Mouse (Mus musculus) telencephalon, adult 2 months (tissue): ENCODE measurements around the gene Gpr35.

Source experiments
- DNase-seq: peaks from one replicate; pipeline ENCODE4 v3.0.0-alpha.2; 2011; ENCODE audit warnings: low read depth, low spot score

Gpr35 gene

DNA sequence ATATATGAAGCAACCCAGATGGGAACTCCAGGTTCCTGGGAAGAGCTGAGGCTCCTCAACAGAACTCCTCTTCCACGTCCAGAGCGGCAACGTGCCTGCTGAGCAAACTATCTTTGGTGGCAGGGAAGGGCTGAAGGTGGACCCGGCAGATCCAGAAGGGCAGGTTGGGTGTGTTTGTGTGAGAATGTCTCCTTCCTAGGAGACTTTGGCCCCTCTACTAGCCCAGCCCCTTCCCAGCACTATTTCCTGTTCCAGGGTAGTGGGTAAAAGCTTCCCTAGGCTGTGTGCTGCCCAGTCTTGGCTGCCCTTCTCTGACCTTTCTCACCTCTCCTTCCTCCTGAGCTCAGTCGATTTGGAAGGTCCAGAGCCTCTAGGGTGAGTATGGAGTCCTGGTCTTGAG is at the start of gene Gpr35:
Gene Gpr35, plus strand, starts transcription at position 259 of the 400 bp plus-strand sequence.
- DNase-seq = no peak

- no peak for DNase-seq
Observed at GRCm38 (mm10) chr1:92902786-92903185, 47.9 kb upstream of the Gpr35 start, which contains the start of gene Ankmy1. Ankmy1 (minus strand) TSS chr1:92902906.

- DNase-seq = no peak
Observed at GRCm38 (mm10) chr1:92903627-92904026, 47.0 kb upstream of the Gpr35 start.

- no peak for DNase-seq
Observed at GRCm38 (mm10) chr1:92905703-92906310, 44.9 kb upstream of the Gpr35 start.

GRCm38 (mm10) chr1:92906779-92907631 is 43.7 kb upstream of the Gpr35 start, which contains the start of gene Dusp28:
Dusp28 (plus strand) TSS chr1:92906981.
- peak; percentile 83 for DNase-seq

DNA sequence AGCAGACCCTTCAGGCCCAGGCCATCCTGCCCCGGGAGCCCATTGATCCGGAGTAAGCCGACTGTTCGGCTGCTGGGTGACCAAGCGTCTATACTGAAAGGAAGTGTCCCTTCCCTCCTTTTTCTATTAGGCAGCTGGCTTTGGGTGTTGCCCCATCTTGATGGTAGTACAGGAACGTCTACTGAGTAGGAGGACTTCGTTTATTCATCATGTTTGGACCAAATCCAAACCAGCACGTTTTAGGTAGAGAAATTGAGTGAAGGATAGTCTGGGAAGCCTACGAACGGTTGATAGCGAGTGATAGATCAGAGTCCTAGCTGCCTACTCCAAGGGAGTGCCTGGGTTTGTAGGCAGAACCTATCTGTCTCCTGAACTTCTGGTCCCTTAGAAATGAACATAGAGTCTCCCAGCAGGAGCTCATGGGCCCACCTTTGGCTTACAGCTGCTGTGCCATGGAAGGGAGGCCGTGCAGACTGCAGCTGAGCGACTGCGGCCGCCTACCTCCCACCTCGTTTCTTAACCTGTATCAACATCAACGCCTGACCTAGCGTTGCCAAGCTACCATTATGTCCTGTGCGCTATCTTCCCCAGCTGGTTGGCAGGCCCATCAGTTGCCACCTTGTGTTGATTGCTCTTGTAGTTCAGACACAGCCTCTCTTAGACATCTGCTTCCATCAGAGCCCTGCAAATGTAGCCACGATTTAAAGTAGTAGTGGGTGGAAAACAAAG is 42.9 kb upstream of the Gpr35 start:
- no peak for DNase-seq

GRCm38 (mm10) chr1:92908664-92909063 is 42.0 kb upstream of the Gpr35 start:
- no peak for DNase-seq

DNA sequence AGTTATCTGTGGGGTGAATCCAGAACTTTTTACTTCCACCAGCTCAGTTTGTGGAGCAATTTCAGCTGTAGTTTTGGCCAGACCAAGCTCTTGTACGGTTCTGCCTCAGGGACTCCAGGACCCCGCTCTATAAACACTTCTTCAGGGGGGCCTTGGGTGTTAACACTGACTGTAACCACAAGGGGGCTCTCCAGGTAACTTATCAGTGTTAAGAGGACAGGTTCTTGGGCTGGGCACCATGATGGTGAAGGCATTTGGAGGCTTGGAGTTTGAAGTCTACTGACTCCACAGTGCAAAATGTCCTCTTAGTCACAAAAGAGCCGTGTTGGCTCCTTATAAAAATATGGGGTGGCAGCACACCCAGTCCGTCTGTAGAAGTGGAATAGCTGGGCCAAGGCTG is 41.6 kb upstream of the Gpr35 start:
- DNase-seq = no peak

DNA sequence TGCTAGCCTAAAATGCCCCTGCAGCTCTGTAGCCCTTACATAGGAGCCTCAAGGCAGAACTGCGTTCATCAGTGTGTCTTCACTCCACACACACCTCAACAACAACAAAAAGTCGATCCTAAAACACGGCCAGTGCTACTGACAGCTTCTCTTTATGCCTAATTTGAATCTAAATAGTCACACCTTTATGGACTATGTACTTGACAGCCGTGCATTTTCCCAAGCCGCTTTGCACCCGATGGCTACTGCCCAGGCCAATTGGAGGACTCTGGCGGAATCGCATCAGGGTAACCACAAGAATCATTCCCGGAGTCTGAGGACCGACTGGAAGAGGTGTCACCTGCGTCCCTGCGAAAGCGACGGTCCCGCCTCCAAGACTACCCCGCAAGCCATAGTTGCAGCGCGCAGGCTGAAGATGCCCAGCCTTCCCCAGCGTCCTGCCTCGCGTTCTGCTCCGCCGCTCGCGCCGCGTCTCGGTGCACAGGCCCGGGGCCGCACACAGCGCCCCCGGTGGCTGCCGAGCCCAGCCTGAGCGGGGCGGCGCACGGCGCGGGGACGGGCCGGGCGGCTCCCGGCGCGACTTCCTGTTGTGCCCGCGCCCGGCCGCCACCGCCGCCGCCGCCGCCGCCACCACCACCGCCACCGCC is 40.3 kb upstream of the Gpr35 start, which contains the start of gene Rnpepl1:
Gene Rnpepl1, plus strand, starts transcription at position 545 of the 647 bp plus-strand sequence.
- DNase-seq = no peak

DNA sequence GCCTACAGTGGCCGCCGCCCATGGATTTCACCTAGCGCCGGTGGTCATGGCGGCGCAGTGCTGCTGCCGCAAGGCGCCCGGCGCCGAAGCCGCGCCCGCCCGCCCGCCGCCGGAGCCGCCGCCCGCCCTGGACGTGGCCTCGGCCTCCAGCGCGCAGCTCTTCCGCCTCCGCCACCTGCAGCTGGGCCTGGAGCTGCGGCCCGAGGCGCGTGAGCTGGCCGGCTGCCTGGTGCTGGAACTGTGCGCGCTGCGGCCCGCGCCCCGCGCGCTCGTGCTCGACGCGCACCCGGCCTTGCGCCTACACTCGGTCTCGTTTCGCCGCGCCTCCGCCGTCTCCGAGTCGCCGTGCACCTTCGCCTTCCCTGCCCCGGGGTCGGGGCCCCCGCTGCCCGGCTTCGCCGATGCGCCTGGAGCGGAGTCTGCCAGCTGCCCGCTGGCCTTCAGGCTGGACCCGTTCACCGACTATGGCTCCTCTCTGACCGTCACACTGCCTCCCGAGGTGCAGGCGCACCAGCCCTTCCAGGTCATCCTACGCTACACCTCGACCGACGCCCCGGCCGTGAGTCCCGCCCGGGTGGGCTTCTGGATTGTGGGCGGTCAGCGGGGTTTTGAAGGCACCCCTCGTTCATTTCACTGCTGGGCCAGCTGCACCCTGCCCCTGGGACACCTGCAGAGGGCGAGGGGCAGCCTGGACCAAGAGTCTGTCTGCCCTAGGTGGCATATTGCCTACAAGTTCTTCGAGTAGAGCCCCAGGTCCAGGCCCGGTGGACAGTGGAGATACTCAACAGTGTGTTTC is 39.5 kb upstream of the Gpr35 start:
- DNase-seq = no peak

GRCm38 (mm10) chr1:92911721-92912138 is 38.9 kb upstream of the Gpr35 start:
- no peak for DNase-seq

- DNase-seq = no peak
Observed at GRCm38 (mm10) chr1:92912286-92912685, 38.4 kb upstream of the Gpr35 start.

DNA sequence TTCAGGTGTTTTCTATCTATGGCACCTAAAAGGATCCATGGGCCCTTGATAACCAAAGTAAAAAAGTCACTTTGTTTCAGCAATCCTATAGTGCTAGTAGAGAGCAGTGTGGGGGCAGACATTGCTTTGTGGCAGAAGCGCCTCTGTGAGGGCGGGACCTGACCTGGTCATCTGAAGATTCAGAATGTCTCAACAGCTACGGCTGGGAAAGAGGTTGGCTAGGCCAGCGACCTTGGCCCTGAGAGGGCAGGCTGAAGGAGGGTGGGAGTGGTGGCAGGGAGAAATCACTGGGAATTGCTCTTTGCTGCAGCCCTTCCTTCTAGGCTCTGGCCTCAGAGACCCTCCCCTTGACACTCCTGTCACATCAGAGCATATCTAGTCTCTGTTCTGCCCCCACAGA is 36.4 kb upstream of the Gpr35 start:
- DNase-seq = no peak

GRCm38 (mm10) chr1:92914993-92915392 is 35.7 kb upstream of the Gpr35 start:
- DNase-seq = no peak

GRCm38 (mm10) chr1:92916725-92917124 is 33.9 kb upstream of the Gpr35 start:
- no peak for DNase-seq

GRCm38 (mm10) chr1:92919151-92919550 is 31.5 kb upstream of the Gpr35 start:
- no peak for DNase-seq

GRCm38 (mm10) chr1:92919775-92920174 is 30.9 kb upstream of the Gpr35 start:
- no peak for DNase-seq

GRCm38 (mm10) chr1:92920474-92921200 is 30.0 kb upstream of the Gpr35 start:
- no peak for DNase-seq

- DNase-seq = no peak
Observed at GRCm38 (mm10) chr1:92921496-92921895, 29.2 kb upstream of the Gpr35 start.

DNA sequence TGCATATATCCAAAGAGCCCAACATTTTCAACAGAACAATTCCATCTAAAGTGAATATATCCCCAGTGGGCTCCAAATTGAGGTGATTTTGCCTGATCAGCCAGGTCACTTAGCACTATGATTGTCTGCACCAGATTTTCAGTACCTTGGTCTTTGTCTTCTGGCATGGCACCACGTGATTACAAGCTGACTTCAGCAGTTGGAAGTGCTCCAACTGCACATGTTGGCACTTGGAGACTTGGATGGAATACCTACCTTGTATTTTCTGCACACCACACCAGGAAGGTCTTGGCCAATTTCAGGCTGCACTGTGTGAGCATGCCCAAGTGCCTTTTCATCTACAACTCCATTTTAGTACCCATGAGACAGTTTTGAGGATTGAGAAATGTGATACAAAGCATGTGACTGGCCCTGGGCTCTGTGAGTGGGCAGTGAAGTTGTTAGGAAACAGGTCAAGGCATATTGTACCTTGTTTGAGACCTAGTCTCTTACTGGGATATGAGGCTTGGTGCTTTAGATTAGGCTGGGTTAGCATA is 20.4 kb upstream of the Gpr35 start:
- no peak for DNase-seq
